Mouse (Mus musculus): ENCODE results near the gene Serp1.
"Not testable (repeated sequence)": the region's sequence is repeated elsewhere in the genome, so short reads cannot be mapped to it uniquely, and the experiment has no call there.

Serp1 gene

DNA sequence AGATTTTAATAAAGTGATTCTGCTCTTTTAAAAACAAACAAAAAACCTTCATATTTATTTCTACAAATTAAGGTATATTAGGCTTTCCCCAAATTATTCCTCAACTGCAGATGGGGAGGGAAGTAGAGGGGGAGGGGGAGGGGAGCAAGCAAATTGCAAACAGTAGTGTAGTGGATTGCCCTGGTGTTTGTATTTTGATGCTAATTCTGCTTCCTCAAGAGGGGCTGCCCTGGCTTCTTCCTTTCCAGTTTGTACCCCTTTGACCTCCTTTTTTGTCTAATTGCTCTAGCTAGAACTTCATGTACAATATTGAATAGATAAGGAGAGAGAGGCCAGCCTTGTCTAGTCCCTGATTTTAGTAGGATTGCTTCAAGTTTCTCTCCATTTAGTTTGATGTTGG, 21.0 kb downstream of the Serp1 start:
- no peak for DNase-seq

- no peak for DNase-seq
Measured at GRCm38 (mm10) chr3:58503720-58504333, 21.9 kb downstream of the Serp1 start.

GRCm38 (mm10) chr3:58501961-58502360, 23.7 kb downstream of the Serp1 start:
- no peak for DNase-seq

DNA sequence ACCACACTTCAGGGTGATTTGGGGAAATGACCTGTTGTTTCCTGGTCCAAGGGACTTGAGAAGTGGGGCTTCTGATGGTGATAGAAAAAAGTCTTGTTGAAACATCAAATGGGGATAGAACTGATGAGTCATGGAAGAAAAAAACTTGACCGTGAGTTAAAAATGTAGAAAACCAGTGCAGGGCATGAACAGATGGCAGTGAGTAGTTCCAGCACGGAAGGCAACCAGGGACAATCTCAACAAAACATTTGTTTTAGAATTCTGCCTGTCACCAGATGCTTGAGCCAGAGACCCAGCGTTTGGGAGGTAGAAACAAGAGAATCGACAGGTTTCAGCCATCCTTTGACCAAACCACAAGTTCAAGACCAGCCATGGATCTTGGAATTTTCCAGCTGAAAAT, 32.1 kb downstream of the Serp1 start:
- no peak for DNase-seq

DNA sequence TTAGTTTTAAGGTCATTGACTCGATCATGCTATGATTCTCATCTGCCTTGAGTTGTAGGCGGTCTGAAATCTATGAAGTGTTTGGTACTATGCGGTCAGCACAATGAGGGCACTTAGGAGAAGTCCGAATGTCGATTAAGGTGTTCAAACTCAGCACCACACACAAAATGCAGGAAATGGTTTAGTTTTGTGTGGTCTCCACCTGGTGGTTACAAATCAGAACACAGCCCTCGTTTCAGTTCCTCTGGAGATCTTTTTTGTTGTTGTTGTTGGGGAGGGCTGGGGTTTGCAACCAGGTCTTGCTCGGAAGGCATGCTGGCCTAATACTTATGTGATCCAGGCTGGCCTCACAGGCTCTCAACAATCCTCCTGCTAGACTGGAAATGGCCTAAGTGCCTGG, 34.9 kb downstream of the Serp1 start:
- peak; percentile 17 for DNase-seq

- DNase-seq = no peak
Measured at GRCm38 (mm10) chr3:58487999-58488775, 37.5 kb downstream of the Serp1 start.

DNA sequence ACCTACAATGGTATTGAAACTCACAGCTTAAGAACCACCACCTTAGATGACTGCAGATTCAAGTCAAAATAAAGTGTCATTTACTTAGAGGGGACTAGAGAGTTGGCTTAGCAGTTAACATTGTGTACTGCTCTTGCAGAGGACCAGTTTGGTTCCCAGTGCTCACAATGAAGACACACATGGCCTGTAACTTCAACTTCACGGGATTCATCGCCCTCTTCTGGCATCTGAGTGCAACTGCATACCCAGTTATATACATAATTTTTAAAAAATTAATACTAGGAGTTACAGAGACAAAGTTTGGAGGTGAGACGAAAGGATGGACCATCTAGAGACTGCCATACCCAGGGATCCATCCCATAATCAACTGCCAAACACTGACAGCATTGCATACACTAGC, 38.6 kb downstream of the Serp1 start:
- DNase-seq = no peak

- no peak for DNase-seq
Measured at GRCm38 (mm10) chr3:58485883-58486282, 39.8 kb downstream of the Serp1 start.

GRCm38 (mm10) chr3:58478755-58479455, 46.8 kb downstream of the Serp1 start:
- no peak for DNase-seq

GRCm38 (mm10) chr3:58475298-58475697, 50.4 kb downstream of the Serp1 start:
- not testable (repeated sequence) for DNase-seq

All from cerebellum, adult 9-10 months (tissue).